Mouse (Mus musculus) hindbrain, embryonic 11.5 days (tissue): ENCODE results near the gene Ins2. TPM values are rescaled to one million over a fixed set of nuclear protein-coding genes. Genes with fewer than 3 reads are reported as not detected.

Source experiments
- ATAC-seq: fragments of 200-750 bp; cut with Nextera tagmentation; 2 replicates; pipeline ENCODE4 v1.8.0; 2017; ENCODE audit warnings: mild to moderate bottlenecking, moderate TSS enrichment, moderate library complexity; ENCODE audit not compliant: low FRiP score
- DNase-seq: peaks from one replicate; pipeline ENCODE4 v3.0.0-alpha.2; 2015; ENCODE audit warnings: low spot score
- H3K27ac ChIP-seq: fragments of 300-500 bp; sonication (generic); 2 replicates; pipeline ENCODE4 v1.5.1; 2014; ENCODE audit warnings: mild to moderate bottlenecking, low read depth, low read length
- H3K27me3 ChIP-seq: fragments of 300-500 bp; sonication (generic); 2 replicates; pipeline ENCODE4 v1.6.1; 2014; ENCODE audit warnings: mild to moderate bottlenecking, low read length, moderate library complexity, mixed read lengths; ENCODE audit not compliant: control insufficient read depth, insufficient read depth
- H3K36me3 ChIP-seq: fragments of 300-500 bp; sonication (generic); 2 replicates; pipeline ENCODE4 v1.6.1; 2014; ENCODE audit warnings: mild to moderate bottlenecking, low read length, moderate library complexity, mixed read lengths; ENCODE audit not compliant: control insufficient read depth, insufficient read depth
- H3K4me1 ChIP-seq: fragments of 300-500 bp; sonication (generic); replicated peaks from 2 replicates; pipeline ENCODE4 v1.6.1; 2014; ENCODE audit warnings: low read length, mixed read lengths; ENCODE audit not compliant: control insufficient read depth, insufficient read depth
- H3K4me2 ChIP-seq: fragments of 300-500 bp; sonication (generic); replicated peaks from 2 replicates; pipeline ENCODE4 v1.6.1; 2014; ENCODE audit warnings: mild to moderate bottlenecking, low read depth, low read length
- H3K4me3 ChIP-seq: fragments of 300-500 bp; sonication (generic); 2 replicates; pipeline ENCODE4 v1.5.1; 2014; ENCODE audit warnings: low read depth, low read length
- H3K9ac ChIP-seq: fragments of 300-500 bp; sonication (generic); 2 replicates; pipeline ENCODE4 v1.6.1; 2014; ENCODE audit warnings: low read depth, low read length
- H3K9me3 ChIP-seq: fragments of 300-500 bp; sonication (generic); 2 replicates; pipeline ENCODE4 v1.6.1; 2016; ENCODE audit warnings: low read length; ENCODE audit not compliant: control insufficient read depth
- WGBS: fragments of 180-500 bp; shearing (Covaris S2); extraction: QIAGEN DNeasy Blood & Tissue Kit; methylation state at CpG from one replicate; pipeline ENCODE4 v1.1.7; 2014; 5-methylcytosine and 5-hydroxymethylcytosine counted together
- microRNA counts: library from miRNA; unstranded; fragments of <30 nt; microRNA quantifications from one replicate; lab custom pipeline; 2015
- polyA plus RNA-seq: library from polyadenylated mRNA; unstranded; fragments of >200 nt; fragmentation: Nextera tagmentation; extraction: Ambion mirVana; gene quantifications from 2 replicates; pipeline ENCODE4 v1.2.1, GENCODE M21; 2014

The Ins2 gene
- polyA plus RNA-seq, 1 experiment from 2014 or later, result not detected

- Histone ChIP-seq H3K27ac (no peak overlapping the region), H3K9ac (no peak overlapping the region), H3K4me2 (no peak overlapping the region), H3K36me3 (no peaks in the 10 kb centered on the region), H3K9me3 (no peaks in the 10 kb centered on the region), H3K27me3 (peaks cover 58% of the 10 kb centered on the region), H3K4me1 (peaks cover 11% of the 10 kb centered on the region), H3K4me3 (no peak overlapping the region)
- ATAC-seq (no peak), DNase-seq (peak; percentile 28)
- WGBS, result 7% methylated on average over 18 of the region's 18 CpGs
Measured at GRCm38 (mm10) chr7:142653726-142654125, 89.5 kb downstream of the Ins2 start.

GRCm38 (mm10) chr7:142646676-142647075 is 96.5 kb downstream of the Ins2 start:
- Histone ChIP-seq H3K4me1 (no peaks in the 10 kb centered on the region), H3K9me3 (no peaks in the 10 kb centered on the region), H3K27ac (no peak overlapping the region), H3K36me3 (no peaks in the 10 kb centered on the region), H3K4me2 (no peak overlapping the region), H3K4me3 (no peak overlapping the region), H3K27me3 (no peaks in the 10 kb centered on the region), H3K9ac (no peak overlapping the region)
- no peak for DNase-seq
- WGBS, result 33% methylated on average over 6 of the region's 6 CpGs
- ATAC-seq, result no peak

GRCm38 (mm10) chr7:142645045-142645444 is 98.1 kb downstream of the Ins2 start:
- ATAC-seq (no peak), DNase-seq (no peak)
- Histone ChIP-seq H3K36me3 (no peaks in the 10 kb centered on the region), H3K27me3 (no peaks in the 10 kb centered on the region), H3K4me3 (no peak overlapping the region), H3K4me1 (no peaks in the 10 kb centered on the region), H3K27ac (no peak overlapping the region), H3K9ac (no peak overlapping the region), H3K9me3 (no peaks in the 10 kb centered on the region), H3K4me2 (no peak overlapping the region)
- 47% methylated on average over 5 of the region's 5 CpGs for WGBS

GRCm38 (mm10) chr7:142636178-142636577 is 107.0 kb downstream of the Ins2 start:
- Histone ChIP-seq H3K27me3 (no peaks in the 10 kb centered on the region), H3K9ac (no peak overlapping the region), H3K4me1 (no peaks in the 10 kb centered on the region), H3K9me3 (no peaks in the 10 kb centered on the region), H3K27ac (no peak overlapping the region), H3K36me3 (no peaks in the 10 kb centered on the region), H3K4me2 (no peak overlapping the region), H3K4me3 (no peak overlapping the region)
- no peak for ATAC-seq
- DNase-seq, result no peak

- no peaks in the 10 kb centered on the region for H3K27me3 ChIP-seq
- no peak overlapping the region for H3K27ac ChIP-seq
- DNase-seq, result no peak
- H3K9me3 ChIP-seq, result no peaks in the 10 kb centered on the region
- no peak overlapping the region for H3K4me2 ChIP-seq
- H3K9ac ChIP-seq, result no peak overlapping the region
- ATAC-seq, result no peak
- 89% methylated on average over 10 of the region's 10 CpGs for WGBS
- H3K36me3 ChIP-seq, result no peaks in the 10 kb centered on the region
- H3K4me1 ChIP-seq, result no peaks in the 10 kb centered on the region
- H3K4me3 ChIP-seq, result no peak overlapping the region
Measured at GRCm38 (mm10) chr7:142630691-142631090, 112.5 kb downstream of the Ins2 start.

- Histone ChIP-seq H3K4me2 (no peak overlapping the region), H3K27ac (no peak overlapping the region), H3K27me3 (no peaks in the 10 kb centered on the region), H3K4me3 (no peak overlapping the region), H3K4me1 (no peaks in the 10 kb centered on the region), H3K9ac (no peak overlapping the region), H3K36me3 (no peaks in the 10 kb centered on the region), H3K9me3 (no peaks in the 10 kb centered on the region)
- WGBS, result 86% methylated on average over 6 of the region's 6 CpGs
- ATAC-seq, result no peak
- no peak for DNase-seq
Measured at GRCm38 (mm10) chr7:142629806-142630205, 113.4 kb downstream of the Ins2 start.

MicroRNA genes within 50 kb of the gene (microRNA counts, 519-probe panel; counts per million panel counts)
- not detected for microRNA mmu-miR-483 (lab: Ali Mortazavi, UCI)

Other genes starting within 250 kb of the Ins2 start
- gene Tnnt3, start 244.5 kb downstream of the Ins2 start, polyA plus RNA-seq, result 1.7 and 1.9 TPM in 2 replicates
- gene Mrpl23, start 210.7 kb downstream of the Ins2 start, polyA plus RNA-seq, result 13.5 and 13.9 TPM in 2 replicates
- 189 and 268 TPM in 2 replicates for gene Igf2, start 76.6 kb downstream of the Ins2 start, polyA plus RNA-seq
- gene Gm49394, start 73.4 kb downstream of the Ins2 start, polyA plus RNA-seq, result not detected in 2 replicates
- 13.4 and 13.9 TPM in 2 replicates for gene Th, start 187.7 kb upstream of the Ins2 start, polyA plus RNA-seq
- gene Ascl2, start 225.9 kb upstream of the Ins2 start, polyA plus RNA-seq, result 0.27 and 0.34 TPM in 2 replicates